Mouse (Mus musculus): ENCODE measurements around the gene Sdcbp2. TPM values are rescaled to one million over a fixed set of nuclear protein-coding genes. Genes with fewer than 3 reads are reported as not detected.

Sdcbp2 gene
- polyA plus RNA-seq, 1 experiment from 2014 or later, result 1.9 TPM

GRCm38 (mm10) chr2:151536618-151536974 lies 35.8 kb upstream of the Sdcbp2 start:
- ATAC-seq (ENCODE audit: low FRiP score, low TSS enrichment), result peak; percentile 50
- Histone ChIP-seq H3K9ac (ENCODE audit: low read depth, low read length) (no peak overlapping the region), H3K27me3 (ENCODE audit: control insufficient read depth, insufficient read depth, low read length) (no peaks in the 10 kb centered on the region), H3K9me3 (ENCODE audit: control insufficient read depth, low read length) (no peaks in the 10 kb centered on the region), H3K4me3 (ENCODE audit: low read length) (no peak overlapping the region), H3K4me2 (replicated peaks; ENCODE audit: low read depth, low read length) (peak overlapping the region; percentile 25; the same call in 1 of the 2 replicates), H3K27ac (ENCODE audit: low read depth, low read length) (no peak overlapping the region), H3K36me3 (ENCODE audit: control insufficient read depth, insufficient read depth, low read length) (no peaks in the 10 kb centered on the region), H3K4me1 (ENCODE audit: control insufficient read depth, insufficient read depth, low read length) (peaks cover 7% of the 10 kb centered on the region; the same call in 1 of the 2 replicates)
- WGBS, result 56% methylated on average over 5 of the region's 5 CpGs

DNA sequence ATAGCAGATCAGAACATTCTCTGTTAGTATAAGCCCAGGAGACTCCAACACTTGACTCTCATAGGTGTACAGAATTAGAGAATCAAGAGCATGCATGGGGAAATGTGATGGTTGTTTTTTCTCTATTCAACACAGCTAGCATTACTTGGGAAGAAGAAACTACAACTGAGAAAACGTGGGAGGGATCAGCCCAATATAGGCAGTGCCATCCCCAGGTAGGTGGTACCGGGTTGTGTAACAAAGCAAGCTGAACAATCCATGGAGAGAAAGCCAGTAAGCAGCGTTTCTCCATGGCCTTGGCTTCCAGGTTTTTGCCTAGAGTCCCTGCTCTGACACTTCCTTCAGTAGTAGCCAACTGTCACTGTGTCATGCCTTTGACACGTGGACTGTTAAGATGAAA lies 33.8 kb upstream of the Sdcbp2 start:
- H3K27ac ChIP-seq (ENCODE audit: low read depth, low read length), result no peak overlapping the region
- no peak for ATAC-seq (ENCODE audit: low FRiP score, low TSS enrichment)
- WGBS, result 60% methylated on average over 4 of the region's 4 CpGs

DNA sequence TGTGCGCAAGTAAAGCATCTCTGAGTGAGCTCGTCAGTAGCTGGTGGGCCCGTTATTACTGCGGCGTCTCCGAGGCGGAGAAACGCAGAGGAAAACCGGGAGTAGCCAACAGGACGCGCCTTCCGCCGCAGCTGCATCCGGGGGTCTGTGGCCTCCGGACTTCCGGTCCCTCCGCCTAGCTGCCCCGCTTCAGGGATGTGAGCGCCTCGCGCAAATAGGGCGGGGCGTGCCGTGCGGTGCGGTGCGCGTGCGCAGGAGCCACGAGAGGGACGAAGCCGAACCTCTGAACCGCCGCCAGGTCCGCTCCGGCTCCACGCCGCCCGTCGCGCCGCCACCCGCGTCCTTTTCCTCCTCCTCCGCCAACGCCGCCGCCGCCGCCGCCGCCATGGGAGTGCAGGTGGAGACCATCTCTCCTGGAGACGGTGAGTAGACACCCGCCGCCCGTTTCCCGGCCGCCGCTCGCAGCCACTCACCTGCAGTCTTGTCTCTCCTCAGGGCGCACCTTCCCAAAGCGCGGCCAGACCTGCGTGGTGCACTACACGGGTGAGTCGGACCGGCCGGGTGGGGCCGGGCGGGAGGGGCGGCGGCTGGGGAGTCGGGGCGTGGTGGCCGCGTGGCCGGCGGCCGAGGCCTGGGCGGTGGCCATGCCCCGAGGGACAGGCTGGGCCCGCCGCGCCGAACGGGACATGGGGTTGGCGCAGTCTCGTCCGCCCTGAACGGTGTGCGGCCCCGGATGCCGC lies 29.9 kb upstream of the Sdcbp2 start, which contains the start of gene Fkbp1a:
TSS of gene Fkbp1a (plus strand) at position 161 of the 740 bp plus-strand sequence.
- peak within 1 kb of the TSS; percentile 97 for H3K4me3 ChIP-seq (ENCODE audit: low read length)
- peak within 1 kb of the TSS; percentile 98 for H3K9ac ChIP-seq (ENCODE audit: low read depth, low read length)
- H3K4me2 ChIP-seq (replicated peaks; ENCODE audit: low read depth, low read length), result peak within 1 kb of the TSS; percentile 75
- peaks cover 33% of the 10 kb centered on the region for H3K36me3 ChIP-seq (ENCODE audit: control insufficient read depth, insufficient read depth, low read length)
- peak; percentile 96 for ATAC-seq (ENCODE audit: low FRiP score, low TSS enrichment)
- 1% methylated on average over 68 of the region's 93 CpGs for WGBS
- H3K27me3 ChIP-seq (ENCODE audit: control insufficient read depth, insufficient read depth, low read length), result no peaks in the 10 kb centered on the region
- peak within 1 kb of the TSS; percentile 95 for H3K27ac ChIP-seq (ENCODE audit: low read depth, low read length)
- H3K9me3 ChIP-seq (ENCODE audit: control insufficient read depth, low read length), result no peaks in the 10 kb centered on the region
- peaks cover 27% of the 10 kb centered on the region for H3K4me1 ChIP-seq (ENCODE audit: control insufficient read depth, insufficient read depth, low read length)

More for the DNA sequence above, 33.8 kb upstream of the Sdcbp2 start:
- H3K9ac ChIP-seq (ENCODE audit: low read depth, low read length), result no peak overlapping the region
- no peak overlapping the region for H3K4me3 ChIP-seq (ENCODE audit: low read length)
- H3K36me3 ChIP-seq (ENCODE audit: control insufficient read depth, insufficient read depth, low read length), result no peaks in the 10 kb centered on the region
- H3K4me2 ChIP-seq (replicated peaks; ENCODE audit: low read depth, low read length), result no peak overlapping the region
- H3K9me3 ChIP-seq (ENCODE audit: control insufficient read depth, low read length), result no peaks in the 10 kb centered on the region
- no peaks in the 10 kb centered on the region for H3K27me3 ChIP-seq (ENCODE audit: control insufficient read depth, insufficient read depth, low read length)
- H3K4me1 ChIP-seq (ENCODE audit: control insufficient read depth, insufficient read depth, low read length), result peaks cover 9% of the 10 kb centered on the region; the same call in 1 of the 2 replicates

DNA sequence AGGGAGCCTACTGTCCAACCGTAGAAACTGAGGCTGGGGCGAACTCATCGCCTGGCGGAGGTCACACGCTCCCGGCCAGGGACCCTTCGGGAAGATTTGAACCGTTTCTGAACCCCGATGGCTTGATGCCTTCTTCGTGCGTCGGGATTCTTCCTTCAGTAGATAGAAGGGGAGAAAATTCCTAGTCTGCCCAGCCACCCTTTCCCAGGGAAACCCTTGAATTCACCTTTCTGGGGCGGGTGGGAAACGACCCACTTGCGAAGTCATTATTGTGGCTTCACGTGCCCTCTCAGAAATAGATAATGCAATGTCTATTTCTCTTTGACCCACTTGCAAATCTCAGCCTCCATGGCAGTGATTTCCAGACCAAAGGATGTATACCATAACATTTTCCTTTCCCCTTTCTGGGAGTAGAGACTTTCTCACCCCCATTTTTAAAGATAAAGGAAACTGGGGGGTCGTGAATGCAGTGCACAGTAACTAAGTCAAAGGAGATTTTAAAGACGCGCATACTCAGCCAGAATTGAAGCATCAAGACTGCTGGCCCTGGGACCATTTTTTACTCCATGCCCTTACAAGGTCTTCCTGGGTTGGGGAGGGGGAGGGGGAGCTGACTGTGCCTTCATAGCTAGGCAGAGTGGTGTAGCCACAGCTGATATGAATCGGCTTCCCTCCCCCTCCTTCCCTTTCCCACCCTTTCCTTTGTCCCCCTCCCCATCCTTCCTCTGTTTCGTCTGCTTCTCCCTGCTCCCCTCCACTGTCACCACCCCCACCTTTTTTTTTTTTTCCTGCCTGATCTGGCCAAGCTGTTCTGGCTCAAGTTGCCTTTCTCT lies 29.1 kb upstream of the Sdcbp2 start:
- peaks cover 40% of the 10 kb centered on the region for H3K36me3 ChIP-seq (ENCODE audit: control insufficient read depth, insufficient read depth, low read length)
- peaks cover 27% of the 10 kb centered on the region for H3K4me1 ChIP-seq (ENCODE audit: control insufficient read depth, insufficient read depth, low read length)
- WGBS, result under 1% methylated on average over 21 of the region's 21 CpGs

DNA sequence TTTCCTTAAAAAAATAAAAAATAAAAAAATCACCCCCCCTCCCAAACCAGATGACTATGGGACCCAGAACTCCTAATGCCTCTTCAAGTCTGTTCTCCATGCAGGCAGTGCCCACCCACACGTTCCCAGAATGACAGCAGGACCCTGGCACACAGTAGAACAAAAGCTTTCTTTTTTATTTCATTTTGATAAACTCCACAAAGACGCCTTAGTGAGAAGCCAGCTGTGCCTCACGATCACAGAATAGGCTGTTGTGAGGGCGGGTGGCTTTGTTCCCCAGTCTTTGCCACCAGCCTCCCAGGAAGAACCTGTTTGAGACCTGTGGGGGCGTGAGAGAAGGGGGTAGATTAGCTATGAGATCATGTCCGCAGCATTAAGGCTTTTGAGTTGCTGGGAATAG lies 27.7 kb upstream of the Sdcbp2 start:
- Histone ChIP-seq H3K36me3 (ENCODE audit: control insufficient read depth, insufficient read depth, low read length) (peaks cover 47% of the 10 kb centered on the region), H3K4me3 (ENCODE audit: low read length) (peak overlapping the region; percentile 97; the same call in 1 of the 2 replicates), H3K9me3 (ENCODE audit: control insufficient read depth, low read length) (no peaks in the 10 kb centered on the region), H3K27me3 (ENCODE audit: control insufficient read depth, insufficient read depth, low read length) (no peaks in the 10 kb centered on the region), H3K27ac (ENCODE audit: low read depth, low read length) (no peak overlapping the region), H3K9ac (ENCODE audit: low read depth, low read length) (peak overlapping the region; percentile 37), H3K4me2 (replicated peaks; ENCODE audit: low read depth, low read length) (peak overlapping the region; percentile 75), H3K4me1 (ENCODE audit: control insufficient read depth, insufficient read depth, low read length) (peaks cover 27% of the 10 kb centered on the region)
- WGBS, result 75% methylated on average over 6 of the region's 6 CpGs
- no peak for ATAC-seq (ENCODE audit: low FRiP score, low TSS enrichment)

More for the DNA sequence above, 29.1 kb upstream of the Sdcbp2 start:
- Histone ChIP-seq H3K9me3 (ENCODE audit: control insufficient read depth, low read length) (no peaks in the 10 kb centered on the region), H3K27me3 (ENCODE audit: control insufficient read depth, insufficient read depth, low read length) (no peaks in the 10 kb centered on the region), H3K27ac (ENCODE audit: low read depth, low read length) (peak overlapping the region; percentile 95), H3K4me3 (ENCODE audit: low read length) (peak overlapping the region; percentile 97), H3K9ac (ENCODE audit: low read depth, low read length) (peak overlapping the region; percentile 98), H3K4me2 (replicated peaks; ENCODE audit: low read depth, low read length) (peak overlapping the region; percentile 75)
- ATAC-seq (ENCODE audit: low FRiP score, low TSS enrichment), result peak; percentile 65

DNA sequence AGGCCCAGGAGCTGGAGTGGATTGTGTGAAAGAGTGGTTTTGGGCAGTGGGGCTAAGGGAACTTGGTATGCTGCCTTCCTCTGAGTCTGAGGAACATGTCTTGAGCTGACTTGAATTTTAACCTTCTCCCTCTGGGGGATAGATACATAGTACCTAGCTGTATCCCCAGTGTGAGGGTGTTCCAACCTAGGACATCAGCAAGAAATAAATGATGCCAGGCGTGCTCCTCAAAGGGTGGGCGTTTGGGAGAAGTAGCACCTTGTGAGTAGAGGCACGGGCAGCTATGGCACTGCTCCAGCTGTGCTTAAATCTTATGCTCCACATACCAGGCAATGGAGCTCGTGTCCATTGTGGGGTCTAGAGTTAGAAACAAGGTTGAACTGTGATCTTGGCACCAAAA lies 25.9 kb upstream of the Sdcbp2 start:
- no peak for ATAC-seq (ENCODE audit: low FRiP score, low TSS enrichment)
- Histone ChIP-seq H3K36me3 (ENCODE audit: control insufficient read depth, insufficient read depth, low read length) (peaks cover 66% of the 10 kb centered on the region), H3K27me3 (ENCODE audit: control insufficient read depth, insufficient read depth, low read length) (no peaks in the 10 kb centered on the region), H3K9me3 (ENCODE audit: control insufficient read depth, low read length) (no peaks in the 10 kb centered on the region), H3K4me2 (replicated peaks; ENCODE audit: low read depth, low read length) (no peak overlapping the region), H3K27ac (ENCODE audit: low read depth, low read length) (no peak overlapping the region), H3K4me3 (ENCODE audit: low read length) (no peak overlapping the region), H3K4me1 (ENCODE audit: control insufficient read depth, insufficient read depth, low read length) (peaks cover 22% of the 10 kb centered on the region), H3K9ac (ENCODE audit: low read depth, low read length) (no peak overlapping the region)
- WGBS, result 85% methylated on average over 4 of the region's 4 CpGs

GRCm38 (mm10) chr2:151549615-151550121 lies 22.8 kb upstream of the Sdcbp2 start:
- 90% methylated on average over 3 of the region's 3 CpGs for WGBS

DNA sequence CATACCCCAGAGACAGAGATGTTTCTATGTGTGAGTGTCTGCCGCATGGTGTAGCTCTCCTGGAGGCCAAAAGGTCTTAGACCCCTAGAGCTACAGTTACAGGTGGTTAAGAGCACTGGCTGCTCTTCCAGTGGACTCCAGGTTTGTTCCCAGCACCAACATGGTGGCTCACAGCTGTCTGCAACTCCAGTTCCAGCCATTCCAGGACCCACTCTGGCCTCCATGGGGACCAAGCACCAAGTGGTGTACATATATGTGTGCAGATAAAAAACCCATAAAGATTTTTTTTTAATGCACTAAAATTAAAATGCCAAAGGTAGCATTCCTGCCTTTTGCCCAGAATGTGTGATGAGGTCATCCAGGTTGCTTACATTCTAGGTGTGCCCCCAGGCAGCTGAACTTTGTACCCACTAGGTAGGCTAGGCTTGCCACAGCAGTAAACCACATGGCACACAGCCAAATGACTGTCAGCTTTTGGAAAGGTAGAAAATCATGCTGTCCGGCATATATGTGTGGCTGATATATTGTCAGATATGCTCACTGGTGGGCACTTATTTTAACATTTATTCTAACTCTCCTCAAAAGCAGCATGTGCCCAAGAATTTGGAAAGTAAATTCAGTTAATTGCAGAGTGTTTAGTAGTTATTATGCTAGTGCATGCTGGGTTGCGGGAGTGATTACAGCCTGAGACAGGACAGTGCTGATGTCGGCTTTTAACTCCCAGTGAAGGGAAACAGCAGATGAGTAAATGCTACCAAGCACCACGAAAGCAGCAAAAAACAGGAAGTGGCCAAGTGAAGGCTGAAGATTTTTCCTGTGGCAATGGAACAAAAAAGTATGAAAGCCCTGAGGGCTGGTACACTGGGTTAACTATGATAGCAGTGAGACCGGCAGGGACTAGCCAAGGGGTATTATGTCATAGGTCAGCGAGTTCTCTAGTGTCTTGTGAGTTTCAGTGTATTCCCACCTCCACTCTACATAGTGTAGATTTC lies 9.2 kb upstream of the Sdcbp2 start:
- Histone ChIP-seq H3K9ac (ENCODE audit: low read depth, low read length) (no peak overlapping the region), H3K27me3 (ENCODE audit: control insufficient read depth, insufficient read depth, low read length) (no peaks in the 10 kb centered on the region), H3K4me3 (ENCODE audit: low read length) (no peak overlapping the region), H3K9me3 (ENCODE audit: control insufficient read depth, low read length) (no peaks in the 10 kb centered on the region), H3K36me3 (ENCODE audit: control insufficient read depth, insufficient read depth, low read length) (peaks cover 68% of the 10 kb centered on the region), H3K4me2 (replicated peaks; ENCODE audit: low read depth, low read length) (no peak overlapping the region), H3K4me1 (ENCODE audit: control insufficient read depth, insufficient read depth, low read length) (no peaks in the 10 kb centered on the region), H3K27ac (ENCODE audit: low read depth, low read length) (no peak overlapping the region)
- no peak for ATAC-seq (ENCODE audit: low FRiP score, low TSS enrichment)
- 85% methylated on average over 7 of the region's 7 CpGs for WGBS

More at GRCm38 (mm10) chr2:151549615-151550121, 22.8 kb upstream of the Sdcbp2 start:
- no peak overlapping the region for H3K4me2 ChIP-seq (replicated peaks; ENCODE audit: low read depth, low read length)
- no peaks in the 10 kb centered on the region for H3K9me3 ChIP-seq (ENCODE audit: control insufficient read depth, low read length)
- peaks cover 12% of the 10 kb centered on the region for H3K4me1 ChIP-seq (ENCODE audit: control insufficient read depth, insufficient read depth, low read length)
- no peaks in the 10 kb centered on the region for H3K27me3 ChIP-seq (ENCODE audit: control insufficient read depth, insufficient read depth, low read length)
- ATAC-seq (ENCODE audit: low FRiP score, low TSS enrichment), result no peak
- H3K9ac ChIP-seq (ENCODE audit: low read depth, low read length), result no peak overlapping the region
- H3K4me3 ChIP-seq (ENCODE audit: low read length), result no peak overlapping the region
- H3K36me3 ChIP-seq (ENCODE audit: control insufficient read depth, insufficient read depth, low read length), result peaks cover 86% of the 10 kb centered on the region
- H3K27ac ChIP-seq (ENCODE audit: low read depth, low read length), result no peak overlapping the region
